Mouse (Mus musculus) heart, embryonic 13.5 days (tissue): ENCODE measurements at regions not wholly inside any gene's neighbourhood (a gene's known extent, or its start where the extent isn't known, plus 50 kb on each side); places are given as distances from the start of the nearest gene placed in this dataset.

Experiments used
- ATAC-seq: fragments of 200-750 bp; cut with Nextera tagmentation; 2 replicates; pipeline ENCODE4 v1.8.0; 2017; ENCODE audit warnings: moderate TSS enrichment; ENCODE audit not compliant: insufficient number of reproducible peaks, low FRiP score, low TSS enrichment; ENCODE audit errors: extremely low read depth
- H3K27ac ChIP-seq: fragments of 300-500 bp; sonication (generic); replicated peaks from 2 replicates; pipeline ENCODE4 v1.5.1; 2015; ENCODE audit warnings: moderate library complexity, mild to moderate bottlenecking, inconsistent platforms
- H3K27me3 ChIP-seq: fragments of 300-500 bp; sonication (generic); replicated peaks from 2 replicates; pipeline ENCODE4 v1.6.1; 2015; ENCODE audit warnings: mild to moderate bottlenecking, inconsistent platforms
- H3K36me3 ChIP-seq: fragments of 300-500 bp; sonication (generic); 2 replicates; pipeline ENCODE4 v1.6.1; 2015; ENCODE audit warnings: mild to moderate bottlenecking, inconsistent platforms
- H3K4me1 ChIP-seq: fragments of 300-500 bp; sonication (generic); 2 replicates; pipeline ENCODE4 v1.6.1; 2015; ENCODE audit warnings: inconsistent platforms
- H3K4me2 ChIP-seq: fragments of 300-500 bp; sonication (generic); 2 replicates; pipeline ENCODE4 v1.6.1; 2015; ENCODE audit warnings: inconsistent platforms, mild to moderate bottlenecking, moderate library complexity
- H3K4me3 ChIP-seq: fragments of 300-500 bp; sonication (generic); 2 replicates; pipeline ENCODE4 v1.5.1; 2015; ENCODE audit warnings: moderate library complexity, mild to moderate bottlenecking, inconsistent platforms
- H3K9ac ChIP-seq: fragments of 300-500 bp; sonication (generic); 2 replicates; pipeline ENCODE4 v1.6.1; 2015; ENCODE audit warnings: inconsistent platforms, mild to moderate bottlenecking, moderate library complexity
- H3K9me3 ChIP-seq: fragments of 300-500 bp; sonication (generic); 2 replicates; pipeline ENCODE4 v1.6.1; 2016; ENCODE audit warnings: inconsistent platforms
- WGBS: fragments of 180-500 bp; shearing (Covaris S2); methylation state at CpG from one replicate; pipeline ENCODE4 v1.1.7; 2015; ENCODE audit warnings: mixed read lengths; 5-methylcytosine and 5-hydroxymethylcytosine counted together

- Histone ChIP-seq H3K36me3 (no peaks in the 10 kb centered on the region), H3K27ac (no peak overlapping the region), H3K9ac (no peak overlapping the region), H3K4me2 (no peak overlapping the region), H3K4me1 (no peaks in the 10 kb centered on the region), H3K9me3 (no peaks in the 10 kb centered on the region), H3K27me3 (no peaks in the 10 kb centered on the region), H3K4me3 (no peak overlapping the region)
- WGBS, result 67% methylated on average over 1 of the region's 1 CpGs
- no peak for ATAC-seq
These were observed 381.4 kb upstream of the Acvr2a start for GRCm38 (mm10) chr2:48432545-48432944.

GRCm38 (mm10) chr2:48441296-48441990 lies 372.5 kb upstream of the Acvr2a start:
- Histone ChIP-seq H3K9ac (no peak overlapping the region), H3K4me2 (0 out of 2 replicates have a peak overlapping the region, but pooled peaks have one; percentile 1), H3K4me1 (peaks cover 18% of the 10 kb centered on the region), H3K4me3 (no peak overlapping the region), H3K27me3 (no peaks in the 10 kb centered on the region), H3K9me3 (no peaks in the 10 kb centered on the region), H3K36me3 (no peaks in the 10 kb centered on the region), H3K27ac (peak overlapping the region; percentile 68)
- ATAC-seq, result peak; percentile 37; the same call in 1 of the 2 replicates
- WGBS, result 52% methylated on average over 11 of the region's 11 CpGs

- ATAC-seq, result no peak
- Histone ChIP-seq H3K4me3 (no peak overlapping the region), H3K36me3 (no peaks in the 10 kb centered on the region), H3K4me2 (no peak overlapping the region), H3K9me3 (no peaks in the 10 kb centered on the region), H3K4me1 (peaks cover 19% of the 10 kb centered on the region), H3K27me3 (no peaks in the 10 kb centered on the region), H3K27ac (peak overlapping the region; percentile 68), H3K9ac (no peak overlapping the region)
- 80% methylated on average over 10 of the region's 10 CpGs for WGBS
These were observed 371.8 kb upstream of the Acvr2a start for GRCm38 (mm10) chr2:48441991-48442544.

GRCm38 (mm10) chr2:48445898-48446604 lies 367.9 kb upstream of the Acvr2a start:
- peaks cover 17% of the 10 kb centered on the region for H3K4me1 ChIP-seq
- H3K36me3 ChIP-seq, result no peaks in the 10 kb centered on the region
- H3K9ac ChIP-seq, result no peak overlapping the region
- no peaks in the 10 kb centered on the region for H3K27me3 ChIP-seq
- no peaks in the 10 kb centered on the region for H3K9me3 ChIP-seq
- H3K4me2 ChIP-seq, result no peak overlapping the region
- no peak overlapping the region for H3K27ac ChIP-seq
- no peak overlapping the region for H3K4me3 ChIP-seq
- ATAC-seq, result no peak
- 39% methylated on average over 5 of the region's 5 CpGs for WGBS

- Histone ChIP-seq H3K27ac (no peak overlapping the region), H3K4me3 (no peak overlapping the region), H3K27me3 (no peaks in the 10 kb centered on the region), H3K9ac (no peak overlapping the region), H3K9me3 (no peaks in the 10 kb centered on the region), H3K4me2 (no peak overlapping the region), H3K36me3 (no peaks in the 10 kb centered on the region), H3K4me1 (peaks cover 11% of the 10 kb centered on the region)
- ATAC-seq, result no peak
- 65% methylated on average over 5 of the region's 5 CpGs for WGBS
These were observed 367.3 kb upstream of the Acvr2a start for GRCm38 (mm10) chr2:48446617-48447016.

- Histone ChIP-seq H3K9me3 (no peaks in the 10 kb centered on the region), H3K27me3 (no peaks in the 10 kb centered on the region), H3K4me3 (no peak overlapping the region), H3K9ac (no peak overlapping the region), H3K4me1 (peaks cover 4% of the 10 kb centered on the region; the same call in 1 of the 2 replicates), H3K36me3 (no peaks in the 10 kb centered on the region), H3K4me2 (no peak overlapping the region), H3K27ac (no peak overlapping the region)
- WGBS, result 65% methylated on average over 7 of the region's 7 CpGs
- no peak for ATAC-seq
These were observed 364.6 kb upstream of the Acvr2a start for GRCm38 (mm10) chr2:48449165-48449842.

GRCm38 (mm10) chr2:48456072-48457040 lies 357.6 kb upstream of the Acvr2a start:
- peaks cover 24% of the 10 kb centered on the region for H3K4me1 ChIP-seq
- H3K9me3 ChIP-seq, result no peaks in the 10 kb centered on the region
- H3K4me3 ChIP-seq, result no peak overlapping the region
- peak overlapping the region; percentile 29 for H3K4me2 ChIP-seq
- no peak overlapping the region for H3K9ac ChIP-seq
- peak overlapping the region; percentile 71 for H3K27ac ChIP-seq
- no peaks in the 10 kb centered on the region for H3K27me3 ChIP-seq
- ATAC-seq, result no peak
- no peaks in the 10 kb centered on the region for H3K36me3 ChIP-seq
- 34% methylated on average over 7 of the region's 7 CpGs for WGBS

GRCm38 (mm10) chr2:48457117-48457516 lies 356.8 kb upstream of the Acvr2a start:
- no peak for ATAC-seq
- Histone ChIP-seq H3K4me2 (peak overlapping the region; percentile 29), H3K4me1 (peaks cover 24% of the 10 kb centered on the region), H3K9me3 (no peaks in the 10 kb centered on the region), H3K4me3 (no peak overlapping the region), H3K27me3 (no peaks in the 10 kb centered on the region), H3K9ac (no peak overlapping the region), H3K36me3 (no peaks in the 10 kb centered on the region), H3K27ac (peak overlapping the region; percentile 71)
- WGBS, result 38% methylated on average over 4 of the region's 4 CpGs

GRCm38 (mm10) chr2:48465483-48465882 lies 348.4 kb upstream of the Acvr2a start:
- no peak for ATAC-seq
- Histone ChIP-seq H3K27me3 (no peaks in the 10 kb centered on the region), H3K9ac (no peak overlapping the region), H3K4me1 (no peaks in the 10 kb centered on the region; the same call in 1 of the 2 replicates), H3K4me3 (no peak overlapping the region), H3K9me3 (no peaks in the 10 kb centered on the region), H3K36me3 (no peaks in the 10 kb centered on the region), H3K27ac (no peak overlapping the region), H3K4me2 (no peak overlapping the region)
- 55% methylated on average over 4 of the region's 4 CpGs for WGBS

- no peaks in the 10 kb centered on the region for H3K36me3 ChIP-seq
- no peak overlapping the region for H3K4me2 ChIP-seq
- no peak for ATAC-seq
- H3K27ac ChIP-seq, result no peak overlapping the region
- H3K9ac ChIP-seq, result no peak overlapping the region
- WGBS, result 71% methylated on average over 4 of the region's 4 CpGs
- H3K9me3 ChIP-seq, result no peaks in the 10 kb centered on the region
- no peaks in the 10 kb centered on the region; the same call in 1 of the 2 replicates for H3K4me1 ChIP-seq
- H3K4me3 ChIP-seq, result no peak overlapping the region
- H3K27me3 ChIP-seq, result no peaks in the 10 kb centered on the region
These were observed 345.0 kb upstream of the Acvr2a start for GRCm38 (mm10) chr2:48468895-48469294.
